Comparison of ENCODE assay signal across 20 mouse cellular contexts in the genomic region with DNA sequence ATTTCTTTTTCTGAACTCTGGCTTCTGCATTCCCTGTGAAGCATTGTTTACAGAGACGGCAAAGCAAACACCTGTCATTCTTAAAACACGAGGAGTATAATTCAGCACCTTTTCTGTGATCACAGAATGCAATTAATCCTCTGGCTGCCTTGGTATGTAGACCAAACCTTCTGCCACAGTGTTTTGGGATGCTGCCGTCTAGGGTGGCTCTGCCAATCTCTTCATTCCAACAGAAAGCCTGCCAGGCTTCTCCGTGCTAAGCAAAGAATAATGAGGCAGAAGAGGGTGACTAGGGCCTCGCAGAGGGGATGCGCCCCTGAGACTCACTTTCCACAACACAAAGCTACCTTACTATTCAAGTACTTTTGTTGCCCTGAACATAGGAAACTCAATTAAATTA. TPM values are rescaled to one million over a fixed set of nuclear protein-coding genes. Genes with fewer than 3 reads are reported as not detected.
DNase-seq lines count a peak whose midpoint lies in the region; ATAC-seq and TF ChIP-seq lines count a peak whose summit lies in the region.
"Had no signal": no experiment of that assay in that cellular context is flagged by ENCODE, and none has a peak within 500 bp of the region (broad histone marks: within the 10 kb centered on the region; RNA-seq: fewer than 3 reads in every experiment).

No protein-coding gene starts in this region.

- ATAC-seq in hindbrain, postnatal 0 days, result no peak
- ATAC-seq in hindbrain, embryonic 11.5 days (ENCODE audit: low FRiP score), result no peak
- peak; percentile 92 for ATAC-seq in forebrain, postnatal 0 days
- ATAC-seq: intestine, postnatal 0 days had no signal

- peak; percentile 32 for DNase-seq in cerebellum, adult 9-10 months
- no peak for DNase-seq in cerebellum, adult 9-11 months
- DNase-seq in hindbrain, postnatal 0 days (ENCODE audit: low spot score), result peak; percentile 26
- DNase-seq in hindbrain, embryonic 11.5 days (ENCODE audit: low spot score), result no peak
- peak; percentile 84 for DNase-seq in brain, embryonic 14.5 days (ENCODE audit: low read depth)
- DNase-seq in forebrain, postnatal 0 days, result peak; percentile 83
- DNase-seq in left cerebral cortex, adult 8-10 months (ENCODE audit: low spot score in 2 of 2), result no peak
- DNase-seq: adrenal gland, adult 8-10 months; gastrocnemius, postnatal 10 days; kidney, postnatal 25 days; lung, embryonic 14.5 days; right cerebral cortex, postnatal 25 days had no signal

- no peak overlapping the region for H3K4me3 ChIP-seq in hindbrain, postnatal 0 days (ENCODE audit: low read length)
- no peak overlapping the region for H3K4me3 ChIP-seq in hindbrain, embryonic 11.5 days (ENCODE audit: low read depth, low read length)
- H3K4me3 ChIP-seq in forebrain, postnatal 0 days (ENCODE audit: low read depth, low read length), result no peak overlapping the region
- H3K4me3 ChIP-seq: hindbrain, embryonic 10.5 days; midbrain, embryonic 12.5 days; neural tube, embryonic 15.5 days had no signal

- 50% methylated on average over 6 of the region's 6 CpGs for WGBS in hindbrain, postnatal 0 days
- 85% methylated on average over 6 of the region's 6 CpGs for WGBS in hindbrain, embryonic 11.5 days
- 38% methylated on average over 6 of the region's 6 CpGs for WGBS in forebrain, postnatal 0 days

- no peak for TF ChIP-seq POLR2A in brain, embryonic 14.5 days (IDR thresholded peaks at IDR 0.05; ENCODE audit: borderline replicate concordance, extremely low read depth, insufficient read depth, insufficient read length, poor library complexity, severe bottlenecking)

- H3K27me3 ChIP-seq in hindbrain, postnatal 0 days (ENCODE audit: insufficient read depth, low read length), result no peaks in the 10 kb centered on the region
- no peaks in the 10 kb centered on the region for H3K27me3 ChIP-seq in hindbrain, embryonic 11.5 days (ENCODE audit: control insufficient read depth, insufficient read depth, low read length)
- H3K27me3 ChIP-seq in forebrain, postnatal 0 days (ENCODE audit: insufficient read depth, low read length), result no peaks in the 10 kb centered on the region
- H3K27me3 ChIP-seq: CH12.LX; midbrain, embryonic 12.5 days; neural tube, embryonic 15.5 days had no signal

- H3K9ac ChIP-seq in hindbrain, postnatal 0 days (replicated peaks; ENCODE audit: low read length), result no peak overlapping the region
- H3K9ac ChIP-seq in hindbrain, embryonic 11.5 days (ENCODE audit: low read depth, low read length), result no peak overlapping the region
- no peak overlapping the region for H3K9ac ChIP-seq in forebrain, postnatal 0 days
- H3K9ac ChIP-seq: liver, embryonic 14.5 days; lung, embryonic 14.5 days; midbrain, embryonic 12.5 days; neural tube, embryonic 15.5 days had no signal

- no peak for TF ChIP-seq CTCF in hindbrain, postnatal 0 days (IDR thresholded peaks at IDR 0.05; ENCODE audit: low read depth)
- TF ChIP-seq CTCF in brain, embryonic 14.5 days (IDR thresholded peaks at IDR 0.05; ENCODE audit: borderline replicate concordance, extremely low read depth, insufficient read depth, insufficient read length), result no peak
- no peak for TF ChIP-seq CTCF in forebrain, postnatal 0 days (IDR thresholded peaks at IDR 0.05; ENCODE audit: low read depth)

- H3K27ac ChIP-seq in hindbrain, postnatal 0 days, result no peak overlapping the region
- no peak overlapping the region for H3K27ac ChIP-seq in hindbrain, embryonic 11.5 days (ENCODE audit: low read depth, low read length)
- no peak overlapping the region for H3K27ac ChIP-seq in forebrain, postnatal 0 days (ENCODE audit: low read depth, low read length)
- H3K27ac ChIP-seq: hindbrain, embryonic 10.5 days; liver, embryonic 14.5 days; midbrain, embryonic 12.5 days; neural tube, embryonic 15.5 days had no signal

- H3K9me3 ChIP-seq in hindbrain, postnatal 0 days (ENCODE audit: low read length), result no peaks in the 10 kb centered on the region
- H3K9me3 ChIP-seq in hindbrain, embryonic 11.5 days (ENCODE audit: control insufficient read depth, low read length), result no peaks in the 10 kb centered on the region
- no peaks in the 10 kb centered on the region for H3K9me3 ChIP-seq in forebrain, postnatal 0 days (ENCODE audit: low read length)
- H3K9me3 ChIP-seq: G1E; hindbrain, embryonic 10.5 days; midbrain, embryonic 12.5 days; neural tube, embryonic 15.5 days had no signal

- H3K36me3 ChIP-seq in hindbrain, postnatal 0 days (ENCODE audit: insufficient read depth, low read length), result no peaks in the 10 kb centered on the region
- no peaks in the 10 kb centered on the region for H3K36me3 ChIP-seq in hindbrain, embryonic 11.5 days (ENCODE audit: control insufficient read depth, insufficient read depth, low read length)
- H3K36me3 ChIP-seq in forebrain, postnatal 0 days (ENCODE audit: insufficient read depth), result no peaks in the 10 kb centered on the region
- H3K36me3 ChIP-seq: G1E; hindbrain, embryonic 10.5 days; midbrain, embryonic 12.5 days; neural tube, embryonic 15.5 days had no signal

- H3K4me2 ChIP-seq in hindbrain, postnatal 0 days (ENCODE audit: low read depth, low read length), result no peak overlapping the region
- no peak overlapping the region for H3K4me2 ChIP-seq in hindbrain, embryonic 11.5 days (replicated peaks; ENCODE audit: low read depth, low read length)
- no peak overlapping the region for H3K4me2 ChIP-seq in forebrain, postnatal 0 days (ENCODE audit: low read depth)
- H3K4me2 ChIP-seq: heart, embryonic 11.5 days; lung, embryonic 14.5 days; midbrain, embryonic 12.5 days; neural tube, embryonic 15.5 days had no signal

- no peaks in the 10 kb centered on the region for H3K4me1 ChIP-seq in hindbrain, postnatal 0 days (ENCODE audit: insufficient read depth, low read length)
- no peaks in the 10 kb centered on the region for H3K4me1 ChIP-seq in hindbrain, embryonic 11.5 days (replicated peaks; ENCODE audit: control insufficient read depth, insufficient read depth, low read length)
- H3K4me1 ChIP-seq in forebrain, postnatal 0 days (ENCODE audit: insufficient read depth), result no peaks in the 10 kb centered on the region
- H3K4me1 ChIP-seq: hindbrain, embryonic 10.5 days; midbrain, embryonic 12.5 days; neural tube, embryonic 15.5 days had no signal

RNA-seq across cellular contexts. Expression of gene Bcl2, which starts 23.2 kb away (rescaled TPM):
- total RNA-seq in hindbrain, postnatal 0 days (2014; rRNA removed), result 13.1 and 15.2 TPM in 2 replicates
- polyA plus RNA-seq in hindbrain, postnatal 0 days (2015; fragmentation: Nextera tagmentation; extraction: Ambion mirVana), result 9.8 and 10.1 TPM in 2 replicates
- 5.9 and 6.9 TPM in 2 replicates for polyA plus RNA-seq in hindbrain, embryonic 11.5 days (2014; fragmentation: Nextera tagmentation; extraction: Ambion mirVana)
- 3.0 and 7.7 TPM in 2 replicates for polyA plus RNA-seq in brain, embryonic 14.5 days (2012; rRNA removed)
- total RNA-seq in forebrain, postnatal 0 days (2014; rRNA removed), result 10.3 and 14.1 TPM in 2 replicates
- polyA plus RNA-seq in forebrain, postnatal 0 days (2015; fragmentation: Nextera tagmentation; extraction: Ambion mirVana), result 3.5 and 6.3 TPM in 2 replicates
- 10 to 100 TPM; 12.1 to 16.1 (median 13.3) TPM for total RNA-seq in left cerebral cortex, adult 8-10 months (2022)

Comparison
In these comparisons a context has a peak if more than half of its experiments do, and no peak if none do; other contexts are left out.
1. DNase-seq: peak in cerebellum, adult 9-10 months (single experiment), hindbrain, postnatal 0 days (single experiment), brain, embryonic 14.5 days (single experiment) and forebrain, postnatal 0 days (single experiment); none in cerebellum, adult 9-11 months (single experiment), hindbrain, embryonic 11.5 days (single experiment) and left cerebral cortex, adult 8-10 months (0 of 2).